Mouse (Mus musculus) ES-E14 (cell line): ENCODE results near the gene Morn5. TPM values are rescaled to one million over a fixed set of nuclear protein-coding genes. Genes with fewer than 3 reads are reported as not detected.

Experiments
- DNase-seq: peaks from one replicate; pipeline ENCODE4 v3.0.0-alpha.2; 2013; ENCODE audit warnings: low read depth, low spot score
- H3K27ac ChIP-seq: 2 replicates; pipeline ENCODE4 v1.5.1; 2012; ENCODE audit warnings: low read depth, mild to moderate bottlenecking, low read length, moderate library complexity, mixed read lengths; ENCODE audit not compliant: poor library complexity, insufficient read depth, severe bottlenecking
- H3K36me3 ChIP-seq: 2 replicates; pipeline ENCODE4 v1.6.1; 2012; ENCODE audit warnings: mild to moderate bottlenecking, low read length, moderate library complexity, mixed read lengths; ENCODE audit not compliant: control insufficient read depth, poor library complexity, insufficient read depth, severe bottlenecking
- H3K4me1 ChIP-seq, 2 experiments: fragments of 150-350 bp in 1 of 2; sonication (generic) in 1 of 2; 2 replicates each; pipeline ENCODE4 v1.6.1; 2012; ENCODE audit warnings: low read length in 2 of 2, mild to moderate bottlenecking in 1 of 2, mixed read lengths in 1 of 2; ENCODE audit not compliant: control insufficient read depth in 2 of 2, insufficient read depth in 2 of 2, poor library complexity in 1 of 2
- H3K4me3 ChIP-seq, 2 experiments: fragments of 150-350 bp in 1 of 2; sonication (generic) in 1 of 2; 2 replicates each; pipeline ENCODE4 v1.5.1; 2012; ENCODE audit warnings: low read length in 2 of 2, low read depth in 1 of 2, mild to moderate bottlenecking in 1 of 2, mixed read lengths in 1 of 2; ENCODE audit not compliant: insufficient read depth in 1 of 2, poor library complexity in 1 of 2, severe bottlenecking in 1 of 2
- H3K9ac ChIP-seq: 2 replicates; pipeline ENCODE4 v1.6.1; 2012; ENCODE audit warnings: low read depth, mild to moderate bottlenecking, low read length, mixed read lengths; ENCODE audit not compliant: poor library complexity, insufficient read depth, severe bottlenecking
- H3K9me3 ChIP-seq: fragments of 150-350 bp; sonication (generic); 2 replicates; pipeline ENCODE4 v1.6.1; 2012; ENCODE audit warnings: low read depth, mild to moderate bottlenecking, low read length; ENCODE audit not compliant: control insufficient read depth, insufficient read depth
- CHD2 ChIP-seq: IDR thresholded peaks from 2 replicates; pipeline ENCODE4 v1.6.1; 2014; ENCODE audit warnings: mild to moderate bottlenecking, low read depth, low read length, inconsistent platforms
- HCFC1 ChIP-seq: IDR thresholded peaks from 2 replicates; pipeline ENCODE4 v1.6.1; 2012; ENCODE audit warnings: low read length, inconsistent platforms, borderline replicate concordance; ENCODE audit not compliant: insufficient read depth
- MAFK ChIP-seq: IDR thresholded peaks from 2 replicates; pipeline ENCODE4 v1.6.1; 2014; ENCODE audit warnings: mild to moderate bottlenecking, low read depth, low read length, inconsistent platforms; ENCODE audit not compliant: insufficient read depth
- ZC3H11A ChIP-seq: IDR thresholded peaks from 2 replicates; pipeline ENCODE4 v1.6.1; 2012; ENCODE audit warnings: low read depth, mild to moderate bottlenecking, inconsistent platforms, low read length, borderline replicate concordance
- ZNF384 ChIP-seq: IDR thresholded peaks from 2 replicates; pipeline ENCODE4 v1.6.1; 2012; ENCODE audit warnings: low read depth, low read length, inconsistent platforms
- in situ Hi-C, 2 experiments: fragments of 600-800 bp; cut with MboI; formaldehyde crosslinking; loops; one replicate each; pipeline ENCODE4 v1.15.1; 2025; ENCODE audit warnings: low sequenced_read_pairs in 2 of 2, inconsistent platforms in 1 of 2; ENCODE audit not compliant: unreplicated experiment in 2 of 2
- total RNA-seq: library from RNA; depleted of rRNA; stranded (reverse); fragments of 300-350 nt; gene quantifications from 2 replicates; pipeline ENCODE4 v1.2.3, GENCODE M21; 2012

Morn5 gene
- total RNA-seq, 1 experiment = not detected

DNA sequence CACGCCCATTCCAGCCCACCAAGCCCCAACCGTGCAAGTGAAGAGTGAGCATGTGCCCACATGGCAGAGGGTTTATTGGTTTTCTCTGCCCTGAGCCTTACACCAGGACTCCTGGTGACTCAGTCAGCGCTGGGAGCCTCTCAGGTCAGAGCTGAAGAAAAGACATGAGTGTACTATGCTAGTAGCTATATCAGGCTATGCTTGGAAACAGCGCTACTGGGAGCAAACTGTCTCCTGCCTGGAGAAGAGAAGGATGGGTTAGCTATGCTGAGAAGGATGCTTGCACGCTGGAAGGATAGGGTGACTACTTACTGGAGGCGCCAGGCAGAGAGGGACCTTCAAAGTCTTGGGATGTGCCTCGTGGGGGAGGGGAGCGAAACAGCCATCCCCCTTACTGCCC, 38.7 kb upstream of the Morn5 start:
- Histone ChIP-seq H3K36me3 (no peaks in the 10 kb centered on the region), H3K4me1 (no peaks in the 10 kb centered on the region), H3K9me3 (no peaks in the 10 kb centered on the region), H3K27ac (no peak overlapping the region), H3K4me3 (no peak overlapping the region), H3K9ac (no peak overlapping the region)
- no peak for DNase-seq
- TF ChIP-seq ZNF384 (no peak), MAFK (no peak), ZC3H11A (no peak), CHD2 (no peak), HCFC1 (no peak)
- in situ Hi-C loops = no loop called here

DNA sequence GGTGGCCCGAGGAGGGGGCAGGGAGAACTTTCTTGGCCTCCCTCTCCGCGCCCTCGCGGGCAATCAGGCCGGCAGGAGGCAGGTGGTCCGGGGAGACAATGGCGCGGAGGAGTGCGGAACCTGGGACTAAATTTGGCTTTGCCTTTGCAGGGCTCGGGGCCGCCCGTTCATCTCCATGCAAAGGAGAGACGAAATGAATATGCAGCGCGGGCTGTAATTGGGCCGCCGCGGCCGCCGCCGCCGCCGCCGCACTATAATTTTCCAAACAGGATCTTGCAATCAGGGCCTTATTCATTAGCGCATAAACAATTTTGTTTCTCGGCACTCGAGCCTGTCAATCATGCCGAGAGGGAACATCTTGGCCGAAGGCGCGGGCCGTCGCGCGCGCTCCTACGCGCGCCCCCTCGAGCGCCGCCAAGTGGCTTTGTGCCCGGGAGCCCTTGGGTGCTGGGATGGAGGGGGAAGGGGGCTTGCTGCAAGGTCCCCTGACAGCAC, 37.9 kb upstream of the Morn5 start:
- Histone ChIP-seq H3K4me3 (peak overlapping the region; percentile 46 to 71), H3K9me3 (no peaks in the 10 kb centered on the region), H3K27ac (no peak overlapping the region), H3K9ac (peak overlapping the region; percentile 25), H3K36me3 (no peaks in the 10 kb centered on the region), H3K4me1 (no peaks in the 10 kb centered on the region)
- no peak for DNase-seq
- in situ Hi-C loops = no loop called here
- no peak for TF ChIP-seq ZC3H11A
- no peak for TF ChIP-seq HCFC1
- no peak for TF ChIP-seq MAFK
- TF ChIP-seq CHD2 = no peak
- TF ChIP-seq ZNF384 = no peak

DNA sequence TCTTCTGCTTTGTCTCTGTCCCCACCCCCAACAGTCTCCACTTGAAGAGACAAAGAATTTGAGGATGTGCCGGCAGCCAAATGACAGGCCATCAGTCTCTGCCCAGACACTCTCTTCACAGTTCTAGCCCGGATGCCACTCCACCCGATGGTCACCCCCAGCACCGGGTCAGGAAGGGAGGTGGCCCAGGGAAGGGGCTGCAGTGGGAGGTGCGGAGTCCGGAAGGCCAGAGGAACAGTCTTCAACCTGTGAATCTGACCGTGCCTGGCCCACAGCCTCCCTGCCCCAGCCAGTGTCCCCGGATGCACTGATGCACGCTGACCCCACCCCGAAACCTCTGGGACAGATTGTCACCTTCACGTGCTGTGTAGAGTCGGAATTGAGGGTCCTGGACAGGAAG, 36.2 kb upstream of the Morn5 start:
- no peaks in the 10 kb centered on the region for H3K4me1 ChIP-seq
- H3K4me3 ChIP-seq = no peak overlapping the region
- H3K9ac ChIP-seq = no peak overlapping the region
- no peak overlapping the region for H3K27ac ChIP-seq
- DNase-seq = no peak
- no peaks in the 10 kb centered on the region for H3K36me3 ChIP-seq
- H3K9me3 ChIP-seq = no peaks in the 10 kb centered on the region
- in situ Hi-C loops = no loop called here
- TF ChIP-seq ZNF384 = no peak
- TF ChIP-seq CHD2 = no peak
- TF ChIP-seq MAFK = no peak
- TF ChIP-seq HCFC1 = no peak
- no peak for TF ChIP-seq ZC3H11A

DNA sequence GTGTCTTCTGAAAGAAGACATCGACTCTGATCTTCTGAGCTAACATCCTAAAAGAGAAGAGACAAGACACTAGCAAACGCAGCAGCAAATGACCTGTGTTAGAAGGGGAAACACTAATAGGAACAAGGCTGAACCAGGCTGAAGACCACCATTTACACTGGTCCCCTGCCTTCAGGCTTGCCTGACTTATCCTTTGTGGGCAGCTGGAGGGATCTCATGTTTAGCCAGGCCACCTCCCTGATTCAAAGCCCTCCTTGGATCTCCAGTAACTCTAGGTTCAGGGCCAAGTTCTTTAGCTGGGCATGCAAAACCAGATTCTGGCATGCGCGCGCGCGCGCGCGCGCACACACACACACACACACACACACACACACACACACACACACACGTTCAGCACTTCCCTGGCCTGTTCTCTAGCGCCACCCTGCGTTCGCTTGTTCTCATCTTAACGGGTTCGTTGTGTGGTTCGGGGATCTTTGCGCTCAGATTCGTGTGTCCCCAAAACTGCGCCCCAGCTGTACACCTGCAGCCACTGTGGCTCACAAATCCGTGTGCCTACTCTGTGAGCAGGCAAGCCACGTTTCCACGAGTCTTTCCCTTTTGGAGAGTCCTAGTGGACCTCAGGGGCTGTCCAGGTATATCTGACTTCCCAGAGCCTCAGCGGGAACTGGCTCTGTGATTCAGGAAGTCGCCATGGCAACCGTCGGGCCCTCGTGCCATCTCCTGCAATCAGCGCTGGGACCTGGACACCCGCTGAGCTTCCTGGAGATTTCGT, 27.7 kb upstream of the Morn5 start:
- no peak overlapping the region for H3K9ac ChIP-seq
- peaks cover 0 to 2% of the 10 kb centered on the region in 2 experiments; a peak in 2 of 4 replicates for H3K4me1 ChIP-seq

More for the DNA sequence above, 27.7 kb upstream of the Morn5 start:
- Histone ChIP-seq H3K36me3 (no peaks in the 10 kb centered on the region), H3K4me3 (no peak overlapping the region; a peak in 1 of 4 replicates), H3K27ac (no peak overlapping the region), H3K9me3 (no peaks in the 10 kb centered on the region)
- peak; percentile 75 for DNase-seq
- in situ Hi-C loops = loop anchor here in 1 of 2 experiments (10.0 kb wide), 1 partner anchor 193 kb away; no protein-coding TSS in a partner anchor
- no peak for TF ChIP-seq CHD2
- 0 out of 2 replicates have a peak, but pooled peaks have one; percentile 20 for TF ChIP-seq HCFC1
